ENCODE assay signal across 8 mouse cellular contexts in genomic region chr6:116653684-116654454, GRCm38 (mm10). TPM values are rescaled to one million over a fixed set of nuclear protein-coding genes. Genes with fewer than 3 reads are reported as not detected.
DNase-seq lines count a peak whose midpoint lies in the region; ATAC-seq lines count a peak whose summit lies in the region.

No protein-coding gene starts in this region.

- WGBS in embryonic facial prominence, embryonic 11.5 days: 64% methylated on average over 9 of the region's 9 CpGs
- 64% methylated on average over 9 of the region's 9 CpGs for whole genome bisulfite sequencing in hindbrain, embryonic 12.5 days

- no peak overlapping the region for H3K4me2 ChIP-seq in embryonic facial prominence, embryonic 11.5 days (ENCODE audit: low read depth, low read length)
- no peak overlapping the region for H3K4me2 ChIP-seq in hindbrain, embryonic 12.5 days (replicated peaks)

- H3K4me1 ChIP-seq in embryonic facial prominence, embryonic 11.5 days (ENCODE audit: control insufficient read depth, insufficient read depth, low read length): no peaks in the 10 kb centered on the region
- H3K4me1 ChIP-seq in hindbrain, embryonic 12.5 days: peaks cover 8% of the 10 kb centered on the region

- H3K36me3 ChIP-seq in embryonic facial prominence, embryonic 11.5 days (replicated peaks; ENCODE audit: control insufficient read depth, insufficient read depth, low read depth, low read length): no peaks in the 10 kb centered on the region
- peaks cover 16% of the 10 kb centered on the region for H3K36me3 ChIP-seq in hindbrain, embryonic 12.5 days

- no peak overlapping the region for H3K9ac ChIP-seq in embryonic facial prominence, embryonic 11.5 days (replicated peaks; ENCODE audit: low read length)
- H3K9ac ChIP-seq in hindbrain, embryonic 12.5 days: no peak overlapping the region

- no peaks in the 10 kb centered on the region for H3K27me3 ChIP-seq in embryonic facial prominence, embryonic 11.5 days (ENCODE audit: control insufficient read depth, insufficient read depth, low read length)
- no peaks in the 10 kb centered on the region for H3K27me3 ChIP-seq in hindbrain, embryonic 12.5 days

- H3K4me3 ChIP-seq in embryonic facial prominence, embryonic 11.5 days (ENCODE audit: low read depth, low read length): no peak overlapping the region
- no peak overlapping the region for H3K4me3 ChIP-seq in hindbrain, embryonic 12.5 days

- peak; percentile 78 for ATAC-seq in activated CD4-positive, CD25-positive, alpha-beta regulatory T cell, adult 4 months
- ATAC-seq in embryonic facial prominence, embryonic 11.5 days (replicated peaks; ENCODE audit: insufficient number of reproducible peaks, low FRiP score, low TSS enrichment, low read depth): peak; percentile 78
- ATAC-seq in hindbrain, embryonic 12.5 days (ENCODE audit: low FRiP score): peak; percentile 51; the same call in 1 of the 2 replicates
- ATAC-seq in megakaryocyte, adult 5-6 weeks (ENCODE audit: poor library complexity, severe bottlenecking): peak; percentile 69

- no peaks in the 10 kb centered on the region for H3K9me3 ChIP-seq in embryonic facial prominence, embryonic 11.5 days (replicated peaks; ENCODE audit: control insufficient read depth, low read length)
- H3K9me3 ChIP-seq in hindbrain, embryonic 12.5 days (replicated peaks): no peaks in the 10 kb centered on the region

- H3K27ac ChIP-seq in embryonic facial prominence, embryonic 11.5 days (replicated peaks; ENCODE audit: low read depth, low read length): no peak overlapping the region
- no peak overlapping the region for H3K27ac ChIP-seq in hindbrain, embryonic 12.5 days

- peak; percentile 43 to 48 for DNase-seq in adrenal gland, adult 18-20 months (ENCODE audit: low spot score in 2 of 2)
- DNase-seq in adrenal gland, postnatal 4 days (ENCODE audit: low spot score in 2 of 2): no peak
- DNase-seq in embryonic facial prominence, embryonic 11.5 days (ENCODE audit: low spot score): peak; percentile 90
- DNase-seq in left cerebral cortex, adult 18-20 months (ENCODE audit: low spot score in 2 of 2): peak; percentile 60 to 68
- peak; percentile 68 for DNase-seq in right cerebral cortex, postnatal 14 days

RNA-seq across cellular contexts. Expression of gene Depp1, which starts 3.5 kb away (rescaled TPM):
- 10 to 100 TPM; 10.1 to 23.1 TPM for total RNA-seq in adrenal gland, adult 18-20 months (2021)
- 10 to 100 TPM in 1 of 2 experiments, 1 to 10 TPM in 1; 7.1 to 13.3 TPM for total RNA-seq in adrenal gland, postnatal 4 days (2021)
- polyA plus RNA-seq in activated CD4-positive, CD25-positive, alpha-beta regulatory T cell, adult 4 months (2017; shearing (Covaris generic)): under 1 TPM; 0.36 to 0.37 TPM
- 13.8 and 15.1 TPM in 2 replicates for polyA plus RNA-seq in embryonic facial prominence, embryonic 11.5 days (2014; fragmentation: Nextera tagmentation; extraction: Ambion mirVana)
- polyA plus RNA-seq in hindbrain, embryonic 12.5 days (2016; fragmentation: Nextera tagmentation; extraction: Ambion mirVana): 9.5 and 9.7 TPM in 2 replicates
- 1 to 10 TPM; 1.4 to 2.5 TPM for total RNA-seq in left cerebral cortex, adult 18-20 months (2021)
- 0.36 TPM in 1 of 2 replicates, not detected in the other for total RNA-seq in megakaryocyte, adult 5-6 weeks (2015)
- 0.18 and 0.49 TPM in 2 replicates for total RNA-seq in megakaryocyte, adult 5-6 weeks (2017)

RNA-seq across cellular contexts. Expression of gene Rassf4, which starts 19.9 kb away (rescaled TPM):
- 1 to 10 TPM; 3.6 to 5.4 TPM for total RNA-seq in adrenal gland, adult 18-20 months (2021)
- 1 to 10 TPM; 5.7 to 7.7 TPM for total RNA-seq in adrenal gland, postnatal 4 days (2021)
- polyA plus RNA-seq in activated CD4-positive, CD25-positive, alpha-beta regulatory T cell, adult 4 months (2017; shearing (Covaris generic)): 1 to 10 TPM; 2.5 to 3.8 TPM
- polyA plus RNA-seq in embryonic facial prominence, embryonic 11.5 days (2014; fragmentation: Nextera tagmentation; extraction: Ambion mirVana): 15.3 and 17.6 TPM in 2 replicates
- polyA plus RNA-seq in hindbrain, embryonic 12.5 days (2016; fragmentation: Nextera tagmentation; extraction: Ambion mirVana): 38.7 and 46.7 TPM in 2 replicates
- 1 to 10 TPM; 4.5 to 5.5 TPM for total RNA-seq in left cerebral cortex, adult 18-20 months (2021)
- total RNA-seq in megakaryocyte, adult 5-6 weeks (2015): 229 and 230 TPM in 2 replicates
- 165 and 181 TPM in 2 replicates for total RNA-seq in megakaryocyte, adult 5-6 weeks (2017)

RNA-seq across cellular contexts. Expression of gene Zfp422, which starts 25.1 kb away (rescaled TPM):
- 10 to 100 TPM; 14.5 to 21.8 TPM for total RNA-seq in adrenal gland, adult 18-20 months (2021)
- 10 to 100 TPM; 32.3 to 37.3 TPM for total RNA-seq in adrenal gland, postnatal 4 days (2021)
- 10 to 100 TPM; 32.3 to 36.6 TPM for polyA plus RNA-seq in activated CD4-positive, CD25-positive, alpha-beta regulatory T cell, adult 4 months (2017; shearing (Covaris generic))
- 332 and 353 TPM in 2 replicates for polyA plus RNA-seq in embryonic facial prominence, embryonic 11.5 days (2014; fragmentation: Nextera tagmentation; extraction: Ambion mirVana)
- 237 and 251 TPM in 2 replicates for polyA plus RNA-seq in hindbrain, embryonic 12.5 days (2016; fragmentation: Nextera tagmentation; extraction: Ambion mirVana)
- 10 to 100 TPM; 21.3 to 29.6 TPM for total RNA-seq in left cerebral cortex, adult 18-20 months (2021)
- total RNA-seq in megakaryocyte, adult 5-6 weeks (2015): 53.4 and 53.8 TPM in 2 replicates
- 20.6 and 20.8 TPM in 2 replicates for total RNA-seq in megakaryocyte, adult 5-6 weeks (2017)

Comparison
In these comparisons a context has a peak if more than half of its experiments do, and no peak if none do; other contexts are left out.
1. DNase-seq: peak in adrenal gland, adult 18-20 months (2 of 2), embryonic facial prominence, embryonic 11.5 days (single experiment), left cerebral cortex, adult 18-20 months (2 of 2) and right cerebral cortex, postnatal 14 days (single experiment); none in adrenal gland, postnatal 4 days (0 of 2).
2. RNA of gene Rassf4, which starts 19.9 kb away (total RNA-seq): 165 to 230 TPM in megakaryocyte, adult 5-6 weeks; 5.7 to 7.7 TPM in adrenal gland, postnatal 4 days, 4.5 to 5.5 TPM in left cerebral cortex, adult 18-20 months and 3.6 to 5.4 TPM in adrenal gland, adult 18-20 months; every median in the first group is over 10 times any median in the second.
3. Peak in every context shown above with its lines, with median percentiles within 50 percentile points of each other: ATAC-seq.